Mouse (Mus musculus): Measurements from ENCODE around the gene Mrps30. TPM values are rescaled to one million over a fixed set of nuclear protein-coding genes. Genes with fewer than 3 reads are reported as not detected.

Mrps30 gene
- total RNA-seq, 2 experiments from 2014 or later, result 15.3 to 15.5 TPM

Other genes starting within 250 kb of the Mrps30 start
- under 1 TPM; 0.23 to 0.32 TPM for gene B430218F22Rik, start 622 bp downstream of the Mrps30 start, total RNA-seq (2021)

All from left cerebral cortex, postnatal 25 days (tissue).